Mouse (Mus musculus): ENCODE measurements around the gene Olfr460.

DNA sequence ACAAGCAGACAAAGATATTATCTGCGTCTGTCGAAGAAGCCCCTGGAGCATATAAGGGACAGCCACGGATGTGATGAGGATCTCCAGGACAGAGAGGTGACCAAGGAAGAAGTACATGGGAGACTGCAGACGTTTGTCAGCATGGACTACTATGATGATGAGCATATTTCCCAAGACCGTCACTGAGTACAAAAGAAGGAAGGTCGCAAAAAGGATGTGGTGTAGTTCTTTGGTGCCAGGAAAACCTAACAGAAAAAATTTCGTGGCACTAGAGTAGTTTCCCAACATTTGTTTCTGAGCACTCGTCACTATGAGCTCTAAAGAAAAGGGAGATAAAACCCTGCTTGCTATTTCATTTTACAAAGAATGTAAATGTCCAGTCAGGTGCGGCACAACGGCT, 24.6 kb upstream of the Olfr460 start:
- TF ChIP-seq MAFK (IDR thresholded peaks at IDR 0.05; ENCODE audit: insufficient read depth, low read depth, low read length), result no peak
- TF ChIP-seq ZNF384 (IDR thresholded peaks at IDR 0.05; ENCODE audit: low read depth, low read length), result no peak
- TF ChIP-seq ZC3H11A (IDR thresholded peaks at IDR 0.05; ENCODE audit: borderline replicate concordance, low read depth, low read length), result no peak
- no peak for TF ChIP-seq HCFC1 (IDR thresholded peaks at IDR 0.05; ENCODE audit: borderline replicate concordance, insufficient read depth, low read length)
- TF ChIP-seq CHD2 (IDR thresholded peaks at IDR 0.05; ENCODE audit: low read depth, low read length), result no peak
